Mouse (Mus musculus) limb, embryonic 14.5 days (tissue): ENCODE data around the gene Anp32a. TPM values are rescaled to one million over a fixed set of nuclear protein-coding genes. Genes with fewer than 3 reads are reported as not detected.

Source experiments
- ATAC-seq: fragments of 200-750 bp; cut with Nextera tagmentation; 2 replicates; pipeline ENCODE4 v1.8.0; 2017; ENCODE audit warnings: low read depth, moderate number of reproducible peaks, moderate TSS enrichment; ENCODE audit not compliant: low FRiP score
- DNase-seq: peaks from one replicate; pipeline ENCODE4 v3.0.0-alpha.2; 2015; ENCODE audit warnings: low spot score
- H3K27ac ChIP-seq: fragments of 300-500 bp; sonication (generic); replicated peaks from 2 replicates; pipeline ENCODE4 v1.5.1; 2014; ENCODE audit warnings: low read depth, mild to moderate bottlenecking, low read length, moderate library complexity, mixed read lengths
- H3K27me3 ChIP-seq: fragments of 300-500 bp; sonication (generic); 2 replicates; pipeline ENCODE4 v1.6.1; 2014; ENCODE audit warnings: low read length, mixed read lengths; ENCODE audit not compliant: control insufficient read depth, insufficient read depth
- H3K36me3 ChIP-seq: fragments of 300-500 bp; sonication (generic); 2 replicates; pipeline ENCODE4 v1.6.1; 2014; ENCODE audit warnings: mild to moderate bottlenecking, low read length, moderate library complexity, mixed read lengths; ENCODE audit not compliant: control insufficient read depth, insufficient read depth
- H3K4me1 ChIP-seq: fragments of 300-500 bp; sonication (generic); 2 replicates; pipeline ENCODE4 v1.6.1; 2014; ENCODE audit warnings: antibody characterized with exemption, low read length, mixed read lengths; ENCODE audit not compliant: control insufficient read depth, insufficient read depth
- H3K4me2 ChIP-seq: fragments of 300-500 bp; sonication (generic); replicated peaks from 2 replicates; pipeline ENCODE4 v1.6.1; 2014; ENCODE audit warnings: low read depth, mild to moderate bottlenecking, low read length, moderate library complexity; ENCODE audit not compliant: severe bottlenecking
- H3K4me3 ChIP-seq: fragments of 300-500 bp; sonication (generic); replicated peaks from 2 replicates; pipeline ENCODE4 v1.5.1; 2014; ENCODE audit warnings: low read length
- H3K9ac ChIP-seq: fragments of 300-500 bp; sonication (generic); 2 replicates; pipeline ENCODE4 v1.6.1; 2014; ENCODE audit warnings: mild to moderate bottlenecking, low read depth, low read length, moderate library complexity; ENCODE audit not compliant: severe bottlenecking
- H3K9me3 ChIP-seq: fragments of 300-500 bp; sonication (generic); 2 replicates; pipeline ENCODE4 v1.6.1; 2016; ENCODE audit warnings: low read length; ENCODE audit not compliant: control insufficient read depth
- POLR2A ChIP-seq: fragments of 200-500 bp; IDR thresholded peaks from 2 replicates; pipeline ENCODE4 v1.8.0; 2012; ENCODE audit warnings: inconsistent platforms, mild to moderate bottlenecking, moderate library complexity, borderline replicate concordance; ENCODE audit not compliant: insufficient read depth, insufficient read length; ENCODE audit errors: extremely low read depth
- WGBS: fragments of 180-500 bp; shearing (Covaris S2); extraction: QIAGEN DNeasy Blood & Tissue Kit; methylation state at CpG from one replicate; pipeline ENCODE4 v1.1.7; 2014; 5-methylcytosine and 5-hydroxymethylcytosine counted together
- polyA plus RNA-seq, 2 experiments: library from polyadenylated mRNA; depleted of rRNA in 1 of 2; stranded (reverse) in 1 of 2; unstranded in 1 of 2; fragments of >200 nt; fragmentation: Nextera tagmentation in 1 of 2; extraction: Ambion mirVana in 1 of 2; gene quantifications; 2 replicates each; pipeline versions ENCODE4 v1.2.1 to v1.2.3; 2012 to 2014

Anp32a gene
- polyA plus RNA-seq, 2 experiments, result 104 to 468 TPM

DNA sequence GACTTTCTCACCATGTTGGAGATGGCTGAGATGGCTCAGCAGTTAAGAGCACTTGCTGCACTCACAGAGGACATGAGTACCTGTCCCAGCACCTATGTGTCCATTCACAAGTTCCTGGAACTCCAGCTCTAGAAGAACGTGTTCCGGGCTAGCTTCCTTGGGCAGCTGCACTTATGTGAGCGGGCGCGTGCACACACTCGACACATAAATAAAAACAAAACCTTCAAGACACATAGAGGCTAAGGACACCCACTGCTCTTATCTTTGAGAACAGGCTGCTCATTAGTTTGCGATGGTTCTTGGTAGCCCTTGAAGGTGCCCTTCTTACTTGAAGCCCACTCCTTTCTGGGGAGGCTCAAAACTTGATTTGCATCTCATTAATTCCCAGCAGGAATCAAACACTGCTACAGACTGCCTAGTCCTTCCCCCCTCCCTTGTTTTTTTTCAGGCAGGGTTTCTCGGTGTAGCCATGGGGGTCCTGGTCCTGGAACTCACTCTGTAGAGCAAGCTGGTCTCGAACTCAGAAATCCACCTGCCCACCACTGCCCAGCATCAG, 2.4 kb upstream of the Anp32a start:
- Histone ChIP-seq H3K9ac (no peak overlapping the region), H3K36me3 (no peaks in the 10 kb centered on the region), H3K4me3 (no peak overlapping the region), H3K4me1 (peaks cover 3% of the 10 kb centered on the region; the same call in 1 of the 2 replicates), H3K4me2 (no peak overlapping the region), H3K27me3 (no peaks in the 10 kb centered on the region), H3K9me3 (no peaks in the 10 kb centered on the region), H3K27ac (no peak overlapping the region)
- ATAC-seq (no peak), DNase-seq (no peak)
- TF ChIP-seq POLR2A, result no peak
- WGBS, result 85% methylated on average over 9 of the region's 9 CpGs

- no peak for TF ChIP-seq POLR2A
- DNase-seq, result no peak
- Histone ChIP-seq H3K9me3 (no peaks in the 10 kb centered on the region), H3K4me1 (peaks cover 7% of the 10 kb centered on the region), H3K27me3 (no peaks in the 10 kb centered on the region), H3K9ac (peak overlapping the region; percentile 98), H3K4me3 (peak overlapping the region; percentile 88), H3K27ac (no peak overlapping the region), H3K36me3 (no peaks in the 10 kb centered on the region), H3K4me2 (peak overlapping the region; percentile 79)
- WGBS, result 2% methylated on average over 39 of the region's 48 CpGs
- ATAC-seq, result peak; percentile 24
Measured at GRCm38 (mm10) chr9:62340301-62341122, 581 bp upstream of the Anp32a start.

- no peaks in the 10 kb centered on the region for H3K9me3 ChIP-seq
- H3K27ac ChIP-seq, result peak overlapping the region; percentile 99
- ATAC-seq (no peak), DNase-seq (no peak)
- H3K4me2 ChIP-seq, result peak overlapping the region; percentile 73
- H3K4me1 ChIP-seq, result peaks cover 19% of the 10 kb centered on the region
- under 1% methylated on average over 48 of the region's 54 CpGs for WGBS
- 0 out of 2 replicates have a peak, but pooled peaks have one; percentile 11 for TF ChIP-seq POLR2A
- peak overlapping the region; percentile 98 for H3K9ac ChIP-seq
- no peaks in the 10 kb centered on the region for H3K27me3 ChIP-seq
- H3K36me3 ChIP-seq, result no peaks in the 10 kb centered on the region
- peak overlapping the region; percentile 88 for H3K4me3 ChIP-seq
Measured at GRCm38 (mm10) chr9:62341701-62342440, 778 bp downstream of the Anp32a start.

DNA sequence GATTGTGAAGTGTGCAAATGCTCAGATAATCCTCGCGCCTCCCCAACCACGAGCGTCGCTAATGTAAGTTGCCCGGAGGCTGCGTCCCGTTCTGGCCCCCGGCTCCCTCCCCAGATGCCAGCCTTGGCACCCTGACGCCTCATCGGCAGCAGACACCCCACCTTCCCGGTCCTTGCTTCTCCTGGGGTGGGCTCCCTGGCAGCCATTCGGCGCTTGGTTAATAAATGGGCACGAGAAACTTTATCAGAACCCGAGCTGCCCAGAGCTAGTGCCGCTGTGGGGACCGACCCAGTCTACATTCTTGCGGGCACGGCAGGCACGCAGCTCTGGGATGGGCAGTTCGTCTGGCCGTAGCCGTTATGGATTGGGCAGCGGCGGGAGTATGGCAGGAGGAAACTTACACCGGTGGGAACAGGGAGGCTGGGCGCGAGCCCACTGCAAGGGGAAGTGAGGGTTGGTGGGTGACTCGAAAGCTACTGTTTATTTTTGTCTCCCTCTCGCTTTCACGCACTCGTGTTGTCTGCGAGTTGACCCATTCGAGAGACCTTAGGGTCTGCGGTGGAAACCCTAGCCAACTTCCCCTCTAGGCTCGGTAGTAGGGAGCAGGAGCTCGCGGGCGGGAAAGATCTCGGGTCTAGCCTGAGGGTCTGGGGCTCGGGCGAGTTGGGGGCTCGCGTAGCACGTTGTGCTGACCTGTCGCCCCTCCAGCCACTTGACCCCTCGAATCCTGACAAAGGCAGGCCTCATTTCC, 1.5 kb downstream of the Anp32a start:
- DNase-seq (peak; percentile 35), ATAC-seq (peak; percentile 11; the same call in 1 of the 2 replicates)
- Histone ChIP-seq H3K4me2 (peak overlapping the region; percentile 73), H3K4me1 (peaks cover 20% of the 10 kb centered on the region), H3K36me3 (no peaks in the 10 kb centered on the region), H3K4me3 (peak overlapping the region; percentile 88), H3K27ac (peak overlapping the region; percentile 99), H3K27me3 (no peaks in the 10 kb centered on the region), H3K9ac (peak overlapping the region; percentile 98), H3K9me3 (no peaks in the 10 kb centered on the region)
- TF ChIP-seq POLR2A, result no peak
- under 1% methylated on average over 47 of the region's 48 CpGs for WGBS
